In genomic region chr9:35421730-35422235, GRCm38 (mm10) we compare ENCODE assay signal across 8 mouse cellular contexts. TPM values are rescaled to one million over a fixed set of nuclear protein-coding genes. Genes with fewer than 3 reads are reported as not detected.
DNase-seq lines count a peak whose midpoint lies in the region; ATAC-seq and TF ChIP-seq lines count a peak whose summit lies in the region.

No protein-coding gene starts in this region.

- H3K27me3 ChIP-seq in embryonic facial prominence, embryonic 15.5 days: no peaks in the 10 kb centered on the region
- peaks cover 45% of the 10 kb centered on the region for H3K27me3 ChIP-seq in liver, embryonic 12.5 days (replicated peaks)
- H3K27me3 ChIP-seq in neural tube, embryonic 15.5 days (replicated peaks): peaks cover 25% of the 10 kb centered on the region

- ATAC-seq in embryonic facial prominence, embryonic 15.5 days (ENCODE audit: insufficient number of reproducible peaks, low FRiP score, low TSS enrichment, low read depth): peak; percentile 65
- no peak for ATAC-seq in liver, embryonic 12.5 days
- ATAC-seq in neural tube, embryonic 15.5 days (ENCODE audit: low FRiP score): peak; percentile 83; the same call in 1 of the 2 replicates

- peak overlapping the region; percentile 66 for H3K4me2 ChIP-seq in embryonic facial prominence, embryonic 15.5 days (replicated peaks)
- peak overlapping the region; percentile 97 for H3K4me2 ChIP-seq in liver, embryonic 12.5 days
- peak overlapping the region; percentile 77 for H3K4me2 ChIP-seq in neural tube, embryonic 15.5 days

- WGBS in lung, adult 2 months: 1% methylated on average over 35 of the region's 35 CpGs
- WGBS in embryonic facial prominence, embryonic 15.5 days: 0% methylated on average over 33 of the region's 35 CpGs
- 3% methylated on average over 35 of the region's 35 CpGs for WGBS in liver, embryonic 12.5 days (ENCODE audit: insufficient replicate concordance)
- WGBS in neural tube, embryonic 15.5 days: 0% methylated on average over 34 of the region's 35 CpGs

- peak overlapping the region; percentile 76 for H3K4me3 ChIP-seq in lung, adult 2 months (replicated peaks; ENCODE audit: extremely low read depth, low read depth, low read length)
- H3K4me3 ChIP-seq in embryonic facial prominence, embryonic 15.5 days (replicated peaks): peak overlapping the region; percentile 96
- peak overlapping the region; percentile 74 for H3K4me3 ChIP-seq in liver, embryonic 12.5 days
- peak overlapping the region; percentile 83 for H3K4me3 ChIP-seq in neural tube, embryonic 15.5 days (replicated peaks)

- no peak for DNase-seq in lung, adult 2 months
- no peak for DNase-seq in lung, postnatal 10 days
- peak; percentile 71 for DNase-seq in T-cell, adult 2 months (ENCODE audit: low spot score)
- peak; percentile 78 for DNase-seq in induced T-regulatory cell, adult 2 months (ENCODE audit: low read depth)
- DNase-seq in urinary bladder, adult 18-20 months (ENCODE audit: low spot score in 2 of 2): no peak

- peak overlapping the region; percentile 91 for H3K9ac ChIP-seq in embryonic facial prominence, embryonic 15.5 days
- H3K9ac ChIP-seq in liver, embryonic 12.5 days: peak overlapping the region; percentile 77
- peak overlapping the region; percentile 94 for H3K9ac ChIP-seq in neural tube, embryonic 15.5 days (replicated peaks)

- H3K9me3 ChIP-seq in embryonic facial prominence, embryonic 15.5 days (replicated peaks): no peaks in the 10 kb centered on the region
- H3K9me3 ChIP-seq in liver, embryonic 12.5 days (replicated peaks): no peaks in the 10 kb centered on the region
- H3K9me3 ChIP-seq in neural tube, embryonic 15.5 days (replicated peaks): no peaks in the 10 kb centered on the region

- no peaks in the 10 kb centered on the region for H3K36me3 ChIP-seq in embryonic facial prominence, embryonic 15.5 days
- H3K36me3 ChIP-seq in liver, embryonic 12.5 days: no peaks in the 10 kb centered on the region
- H3K36me3 ChIP-seq in neural tube, embryonic 15.5 days: no peaks in the 10 kb centered on the region

- no peak for TF ChIP-seq POLR2A in lung, adult 2 months (IDR thresholded peaks at IDR 0.05; ENCODE audit: borderline replicate concordance, extremely low read depth, low read depth, low read length)

- H3K4me1 ChIP-seq in lung, adult 2 months (ENCODE audit: control insufficient read depth, insufficient read depth, low read length): no peaks in the 10 kb centered on the region
- peaks cover 25% of the 10 kb centered on the region for H3K4me1 ChIP-seq in embryonic facial prominence, embryonic 15.5 days
- H3K4me1 ChIP-seq in liver, embryonic 12.5 days: peaks cover 18% of the 10 kb centered on the region
- H3K4me1 ChIP-seq in neural tube, embryonic 15.5 days: peaks cover 36% of the 10 kb centered on the region

- H3K27ac ChIP-seq in embryonic facial prominence, embryonic 15.5 days (replicated peaks): peak overlapping the region; percentile 95
- H3K27ac ChIP-seq in liver, embryonic 12.5 days: peak overlapping the region; percentile 43; the same call in 1 of the 2 replicates
- peak overlapping the region; percentile 96 for H3K27ac ChIP-seq in neural tube, embryonic 15.5 days (replicated peaks)

- no peak for TF ChIP-seq CTCF in lung, adult 2 months (IDR thresholded peaks at IDR 0.05; ENCODE audit: insufficient read depth, low read length)

RNA-seq across cellular contexts. Expression of gene Cdon, which starts 0.9 kb away (rescaled TPM):
- polyA plus RNA-seq in lung, adult 2 months (2012; rRNA removed): 5.4 and 7.1 TPM in 2 replicates
- 15.3 and 16.3 TPM in 2 replicates for polyA plus RNA-seq in embryonic facial prominence, embryonic 15.5 days (2015; fragmentation: Nextera tagmentation; extraction: Ambion mirVana)
- polyA plus RNA-seq in liver, embryonic 12.5 days (2016; fragmentation: Nextera tagmentation; extraction: Ambion mirVana): 0.96 and 1.0 TPM in 2 replicates
- polyA plus RNA-seq in neural tube, embryonic 15.5 days (2015; fragmentation: Nextera tagmentation; extraction: Ambion mirVana): 3.3 and 3.6 TPM in 2 replicates

Comparison
In these comparisons a context has a peak if more than half of its experiments do, and no peak if none do; other contexts are left out.
1. DNase-seq: peak in T-cell, adult 2 months (single experiment) and induced T-regulatory cell, adult 2 months (single experiment); none in lung, adult 2 months (single experiment), lung, postnatal 10 days (single experiment) and urinary bladder, adult 18-20 months (0 of 2).
2. H3K27ac ChIP-seq: peak in every context shown above with its lines; median percentile 96 in neural tube, embryonic 15.5 days; 95 in embryonic facial prominence, embryonic 15.5 days; 43 in liver, embryonic 12.5 days.
3. Peak in every context shown above with its lines, with median percentiles within 50 percentile points of each other: H3K4me3 ChIP-seq, H3K4me2 ChIP-seq and H3K9ac ChIP-seq.